Mouse (Mus musculus): Measurements from ENCODE around the gene Surf6.

Surf6 gene

GRCm38 (mm10) chr2:26902467-26903220 is at the start of gene Surf6:
Surf6 (minus strand) TSS chr2:26902879.
- DNase-seq: peak; percentile 91

GRCm38 (mm10) chr2:26952193-26952592 is 49.5 kb upstream of the Surf6 start:
- no peak for DNase-seq

GRCm38 (mm10) chr2:26951346-26951905 is 48.7 kb upstream of the Surf6 start:
- no peak for DNase-seq

GRCm38 (mm10) chr2:26950411-26950810 is 47.7 kb upstream of the Surf6 start:
- DNase-seq: no peak

- no peak for DNase-seq
These were observed 40.6 kb upstream of the Surf6 start for GRCm38 (mm10) chr2:26943253-26943652.

- no peak for DNase-seq
These were observed 38.9 kb upstream of the Surf6 start for GRCm38 (mm10) chr2:26941539-26941938.

- DNase-seq: no peak
These were observed 33.7 kb upstream of the Surf6 start for GRCm38 (mm10) chr2:26936425-26936824.

GRCm38 (mm10) chr2:26935286-26935685 is 32.6 kb upstream of the Surf6 start:
- DNase-seq: no peak

GRCm38 (mm10) chr2:26933304-26934055 is 30.8 kb upstream of the Surf6 start, which contains the start of the genes Surf4 and Stkld1:
Surf4 (minus strand) TSS chr2:26933928.
Stkld1 (plus strand) TSS chr2:26934047.
- DNase-seq: peak; percentile 95

- no peak for DNase-seq
These were observed 30.0 kb upstream of the Surf6 start for GRCm38 (mm10) chr2:26932473-26933303.

GRCm38 (mm10) chr2:26930390-26930789 is 27.7 kb upstream of the Surf6 start:
- DNase-seq: peak; percentile 66

GRCm38 (mm10) chr2:26927745-26928476 is 25.2 kb upstream of the Surf6 start:
- DNase-seq: no peak

- no peak for DNase-seq
These were observed 19.1 kb upstream of the Surf6 start for GRCm38 (mm10) chr2:26921784-26922183.

- no peak for DNase-seq
These were observed 17.6 kb upstream of the Surf6 start for GRCm38 (mm10) chr2:26920190-26920855.

- no peak for DNase-seq
These were observed 17.0 kb upstream of the Surf6 start for GRCm38 (mm10) chr2:26919684-26920083.

GRCm38 (mm10) chr2:26916738-26917137 is 14.1 kb upstream of the Surf6 start:
- no peak for DNase-seq

GRCm38 (mm10) chr2:26915927-26916728 is 13.4 kb upstream of the Surf6 start, which contains the start of the genes Surf2 and Surf1:
Surf2 (plus strand) TSS chr2:26916367.
Surf1 (minus strand) TSS chr2:26916530.
- DNase-seq: peak; percentile 82

GRCm38 (mm10) chr2:26914148-26914941 is 11.7 kb upstream of the Surf6 start:
- no peak for DNase-seq

- DNase-seq: no peak
These were observed 10.9 kb upstream of the Surf6 start for GRCm38 (mm10) chr2:26913416-26914147.

All from right cerebral cortex, postnatal 14 days (tissue).